Mouse (Mus musculus) forebrain, postnatal 0 days (tissue): ENCODE results near the gene Cpxm2. TPM values are rescaled to one million over a fixed set of nuclear protein-coding genes. Genes with fewer than 3 reads are reported as not detected.

Experiments
- ATAC-seq: fragments of 200-750 bp; cut with Nextera tagmentation; 2 replicates; pipeline ENCODE4 v1.8.0; 2017; ENCODE audit warnings: mild to moderate bottlenecking, moderate library complexity
- DNase-seq: peaks from one replicate; pipeline ENCODE4 v3.0.0-alpha.2; 2015
- H3K27ac ChIP-seq: fragments of 300-500 bp; sonication (generic); 2 replicates; pipeline ENCODE4 v1.5.1; 2014; ENCODE audit warnings: low read depth, mild to moderate bottlenecking, antibody characterized with exemption, low read length, moderate library complexity, mixed read lengths
- H3K27me3 ChIP-seq: fragments of 300-500 bp; sonication (generic); 2 replicates; pipeline ENCODE4 v1.6.1; 2014; ENCODE audit warnings: mild to moderate bottlenecking, low read length, mixed read lengths; ENCODE audit not compliant: insufficient read depth
- H3K36me3 ChIP-seq: fragments of 300-500 bp; sonication (generic); 2 replicates; pipeline ENCODE4 v1.6.1; 2014; ENCODE audit warnings: mild to moderate bottlenecking, moderate library complexity; ENCODE audit not compliant: insufficient read depth
- H3K4me1 ChIP-seq: fragments of 300-500 bp; sonication (generic); 2 replicates; pipeline ENCODE4 v1.6.1; 2014; ENCODE audit warnings: antibody characterized with exemption; ENCODE audit not compliant: insufficient read depth
- H3K4me2 ChIP-seq: fragments of 300-500 bp; sonication (generic); 2 replicates; pipeline ENCODE4 v1.6.1; 2014; ENCODE audit warnings: low read depth, mild to moderate bottlenecking, moderate library complexity
- H3K4me3 ChIP-seq: fragments of 300-500 bp; sonication (generic); 2 replicates; pipeline ENCODE4 v1.5.1; 2014; ENCODE audit warnings: low read depth, low read length, mixed read lengths
- H3K9ac ChIP-seq: fragments of 300-500 bp; sonication (generic); 2 replicates; pipeline ENCODE4 v1.6.1; 2014; ENCODE audit warnings: mild to moderate bottlenecking
- H3K9me3 ChIP-seq: fragments of 300-500 bp; sonication (generic); 2 replicates; pipeline ENCODE4 v1.6.1; 2016; ENCODE audit warnings: low read length
- CTCF ChIP-seq: sonication (generic); IDR thresholded peaks from 2 replicates; pipeline ENCODE4 v1.5.1; 2016; ENCODE audit warnings: antibody characterized with exemption, control low read depth, low read depth
- WGBS: fragments of 180-500 bp; shearing (Covaris S2); extraction: QIAGEN DNeasy Blood & Tissue Kit; methylation state at CpG from one replicate; pipeline ENCODE4 v1.1.7; 2014; 5-methylcytosine and 5-hydroxymethylcytosine counted together
- polyA plus RNA-seq: library from polyadenylated mRNA; unstranded; fragments of >200 nt; fragmentation: Nextera tagmentation; extraction: Ambion mirVana; gene quantifications from 2 replicates; pipeline ENCODE4 v1.2.1, GENCODE M21; 2015
- total RNA-seq: library from RNA; depleted of rRNA; stranded (reverse); fragments of >200 nt; gene quantifications from 2 replicates; pipeline ENCODE4 v1.2.3, GENCODE M21; 2014

The Cpxm2 gene
- total and polyA plus RNA-seq, 2 experiments from 2014 or later = 2.2 to 3.1 TPM

DNA sequence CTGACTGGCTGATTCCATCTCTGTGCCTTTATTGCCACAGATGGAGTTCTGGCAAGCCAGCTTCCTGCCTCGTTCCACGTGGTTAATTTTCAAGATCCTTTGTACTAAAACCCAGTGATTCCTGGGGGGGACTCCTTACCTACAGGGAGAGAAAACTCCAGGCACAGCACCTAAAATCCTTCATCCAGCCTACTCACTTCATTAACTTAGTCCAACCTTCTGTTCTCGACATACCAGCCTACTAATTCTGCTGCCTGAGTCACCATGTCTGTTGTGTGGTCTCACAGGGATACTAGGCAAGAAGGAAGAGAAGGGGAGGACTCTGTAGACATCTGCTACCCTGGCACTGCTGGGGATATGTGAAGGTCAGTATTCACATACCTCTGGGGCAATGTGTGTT lies 80.0 kb downstream of the Cpxm2 start:
- no peak overlapping the region for H3K9ac ChIP-seq
- no peak for TF ChIP-seq CTCF
- no peaks in the 10 kb centered on the region for H3K36me3 ChIP-seq
- 0 out of 2 replicates have a peak, but pooled peaks cover 5% of the 10 kb centered on the region for H3K4me1 ChIP-seq
- 63% methylated on average over 3 of the region's 3 CpGs for WGBS
- no peak overlapping the region for H3K4me2 ChIP-seq
- H3K4me3 ChIP-seq = no peak overlapping the region
- no peak for DNase-seq
- no peak for ATAC-seq
- H3K27ac ChIP-seq = no peak overlapping the region
- H3K9me3 ChIP-seq = no peaks in the 10 kb centered on the region
- H3K27me3 ChIP-seq = no peaks in the 10 kb centered on the region

DNA sequence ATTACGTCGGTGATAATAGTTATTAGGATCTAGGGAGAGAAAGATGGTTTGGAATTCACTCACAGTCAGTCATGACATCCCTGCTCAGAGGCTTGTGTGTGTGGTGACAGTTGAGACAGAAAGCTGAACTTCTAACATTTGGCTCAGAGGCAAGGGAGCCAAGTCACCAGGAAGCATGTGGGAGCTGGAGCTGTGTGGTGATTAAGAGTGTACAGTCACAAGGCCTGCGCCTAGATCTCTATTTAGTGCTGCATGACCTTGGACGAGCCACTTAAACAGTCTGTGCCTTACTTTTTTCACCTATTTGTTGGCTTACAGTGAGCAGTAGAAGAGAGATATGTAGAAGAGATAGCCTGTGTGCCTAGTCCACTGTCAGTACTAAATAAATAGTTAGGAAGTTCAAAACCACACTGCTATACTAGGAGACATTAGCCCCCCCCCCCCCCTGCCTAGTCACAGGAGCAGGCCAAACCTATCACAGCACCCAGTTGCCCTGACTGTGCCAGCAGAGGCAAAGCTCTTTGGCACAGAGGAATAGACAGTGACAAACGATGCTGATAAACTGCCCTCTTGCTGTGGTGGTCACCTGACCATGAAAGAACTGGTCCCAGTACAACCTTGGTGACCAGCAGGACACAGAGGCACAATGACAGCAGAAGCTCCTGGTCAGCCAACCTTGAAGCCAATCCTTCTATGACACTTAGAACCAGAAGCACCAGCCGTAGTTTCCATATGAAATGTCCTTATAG lies 83.5 kb downstream of the Cpxm2 start:
- Histone ChIP-seq H3K36me3 (no peaks in the 10 kb centered on the region), H3K27ac (no peak overlapping the region), H3K4me1 (no peaks in the 10 kb centered on the region), H3K27me3 (no peaks in the 10 kb centered on the region), H3K4me3 (no peak overlapping the region), H3K9me3 (no peaks in the 10 kb centered on the region), H3K4me2 (no peak overlapping the region), H3K9ac (no peak overlapping the region)
- ATAC-seq = no peak
- 91% methylated on average over 6 of the region's 6 CpGs for WGBS
- no peak for DNase-seq
- TF ChIP-seq CTCF = no peak

- H3K27me3 ChIP-seq = no peaks in the 10 kb centered on the region
- H3K36me3 ChIP-seq = no peaks in the 10 kb centered on the region
- no peak for TF ChIP-seq CTCF
- no peaks in the 10 kb centered on the region for H3K4me1 ChIP-seq
- 84% methylated on average over 5 of the region's 5 CpGs for WGBS
- no peak overlapping the region for H3K27ac ChIP-seq
- H3K4me2 ChIP-seq = no peak overlapping the region
- DNase-seq (no peak), ATAC-seq (no peak)
- H3K4me3 ChIP-seq = no peak overlapping the region
- H3K9me3 ChIP-seq = no peaks in the 10 kb centered on the region
- H3K9ac ChIP-seq = no peak overlapping the region
Observed at GRCm38 (mm10) chr7:132067951-132068350, 86.6 kb downstream of the Cpxm2 start.

- no peak overlapping the region for H3K4me3 ChIP-seq
- no peak overlapping the region for H3K4me2 ChIP-seq
- no peak for DNase-seq
- WGBS = 85% methylated on average over 5 of the region's 5 CpGs
- no peaks in the 10 kb centered on the region for H3K36me3 ChIP-seq
- ATAC-seq = no peak
- no peak overlapping the region for H3K9ac ChIP-seq
- H3K27me3 ChIP-seq = no peaks in the 10 kb centered on the region
- no peak for TF ChIP-seq CTCF
- no peaks in the 10 kb centered on the region for H3K9me3 ChIP-seq
- no peaks in the 10 kb centered on the region for H3K4me1 ChIP-seq
- no peak overlapping the region for H3K27ac ChIP-seq
Observed at GRCm38 (mm10) chr7:132067511-132067910, 87.0 kb downstream of the Cpxm2 start.

DNA sequence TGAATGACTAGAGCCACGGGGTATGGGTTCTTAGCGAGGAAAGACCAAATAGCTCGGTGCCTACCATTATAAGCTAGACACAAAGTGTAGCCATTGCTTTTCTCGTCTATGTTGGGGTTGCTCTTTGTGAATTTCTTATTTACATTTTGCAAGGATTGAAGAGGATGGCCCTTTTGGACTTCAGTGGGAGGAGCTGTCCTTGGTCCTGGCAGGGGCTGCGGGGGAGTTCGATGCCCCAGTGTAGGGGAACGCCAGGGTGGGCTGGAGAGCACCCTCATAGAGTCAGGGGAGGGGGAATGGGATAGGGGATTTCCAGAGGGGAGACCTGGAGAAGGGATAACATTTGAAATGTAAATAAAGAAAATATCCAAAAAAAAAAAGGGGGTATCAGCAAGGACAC lies 94.4 kb downstream of the Cpxm2 start:
- Histone ChIP-seq H3K9me3 (no peaks in the 10 kb centered on the region), H3K27me3 (no peaks in the 10 kb centered on the region), H3K4me3 (no peak overlapping the region), H3K4me1 (no peaks in the 10 kb centered on the region), H3K27ac (no peak overlapping the region), H3K9ac (no peak overlapping the region), H3K4me2 (no peak overlapping the region), H3K36me3 (no peaks in the 10 kb centered on the region)
- no peak for TF ChIP-seq CTCF
- 82% methylated on average over 7 of the region's 7 CpGs for WGBS
- DNase-seq (no peak), ATAC-seq (no peak)

GRCm38 (mm10) chr7:132056565-132056964 lies 98.0 kb downstream of the Cpxm2 start:
- no peak for DNase-seq
- 35% methylated on average over 7 of the region's 7 CpGs for WGBS

GRCm38 (mm10) chr7:132046662-132047061 lies 107.9 kb downstream of the Cpxm2 start:
- H3K27ac ChIP-seq = no peak overlapping the region
- H3K27me3 ChIP-seq = no peaks in the 10 kb centered on the region
- 35% methylated on average over 4 of the region's 4 CpGs for WGBS
- H3K9me3 ChIP-seq = no peaks in the 10 kb centered on the region
- no peaks in the 10 kb centered on the region for H3K4me1 ChIP-seq
- ATAC-seq (no peak), DNase-seq (no peak)
- no peak for TF ChIP-seq CTCF
- H3K36me3 ChIP-seq = no peaks in the 10 kb centered on the region
- H3K4me3 ChIP-seq = no peak overlapping the region
- H3K4me2 ChIP-seq = no peak overlapping the region
- no peak overlapping the region for H3K9ac ChIP-seq

More at GRCm38 (mm10) chr7:132056565-132056964, 98.0 kb downstream of the Cpxm2 start:
- H3K4me2 ChIP-seq = no peak overlapping the region
- no peak overlapping the region for H3K4me3 ChIP-seq
- H3K36me3 ChIP-seq = no peaks in the 10 kb centered on the region
- ATAC-seq = no peak
- no peak overlapping the region for H3K27ac ChIP-seq
- H3K9ac ChIP-seq = no peak overlapping the region
- H3K27me3 ChIP-seq = no peaks in the 10 kb centered on the region
- no peaks in the 10 kb centered on the region for H3K4me1 ChIP-seq
- H3K9me3 ChIP-seq = no peaks in the 10 kb centered on the region
- TF ChIP-seq CTCF = no peak
